Mouse (Mus musculus): ENCODE measurements at regions not wholly inside any gene's neighbourhood (a gene's known extent, or its start where the extent isn't known, plus 50 kb on each side); places are given as distances from the start of the nearest gene placed in this dataset.

DNA sequence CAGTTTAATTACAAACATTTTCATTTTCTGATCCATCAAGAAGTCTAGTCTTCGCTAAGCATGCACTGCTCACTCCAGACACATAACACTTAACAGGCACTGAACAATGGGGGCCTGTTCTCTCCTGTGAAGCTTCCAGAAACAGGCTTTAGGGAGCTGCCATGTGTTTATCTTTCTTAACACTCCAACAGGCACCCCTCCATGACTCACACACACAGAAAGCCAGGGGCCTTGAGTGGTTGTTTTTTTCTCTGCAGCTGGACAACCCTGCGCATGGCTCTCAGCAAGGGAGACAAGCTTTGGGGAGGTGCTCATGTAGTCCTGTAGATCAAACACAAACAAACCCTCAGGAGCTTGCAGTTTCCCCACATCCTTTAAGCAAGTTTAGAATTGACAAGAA is 136.6 kb upstream of the Ccn2 start:
- no peak for TF ChIP-seq CTCF (IDR thresholded peaks at IDR 0.05; ENCODE audit: insufficient read depth, low read depth, low read length)
- no peak for TF ChIP-seq POLR2A (IDR thresholded peaks at IDR 0.05; ENCODE audit: insufficient read depth, low read depth, low read length)
